Mouse (Mus musculus): ENCODE measurements around the gene Alyref2. TPM values are rescaled to one million over a fixed set of nuclear protein-coding genes. Genes with fewer than 3 reads are reported as not detected.

Gene Alyref2
- total and polyA plus RNA-seq, 2 experiments from 2014 or later = 10.4 to 20.5 TPM

DNA sequence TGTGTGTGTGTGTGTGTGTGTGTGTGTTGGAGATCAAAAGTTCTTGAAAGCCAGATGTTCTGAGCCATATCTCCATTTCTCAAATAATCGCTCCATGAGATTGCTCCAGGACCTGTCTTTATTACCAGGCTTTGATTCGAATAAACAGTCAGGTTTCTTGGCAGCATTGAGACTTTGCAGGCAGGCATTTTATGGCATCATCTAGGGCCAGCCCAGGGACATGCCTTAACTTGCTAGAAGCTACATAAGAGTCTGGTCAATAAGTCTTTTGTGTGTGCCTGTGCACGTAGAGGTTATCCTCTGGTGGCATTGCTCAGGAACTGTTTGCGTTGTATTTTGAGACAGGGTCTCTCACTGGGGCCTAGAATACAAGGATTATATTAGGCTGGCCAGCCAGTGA, 29.8 kb upstream of the Alyref2 start:
- no peak for TF ChIP-seq CTCF (IDR thresholded peaks at IDR 0.05; ENCODE audit: low read depth)
- Histone ChIP-seq H3K9me3 (ENCODE audit: low read length) (no peaks in the 10 kb centered on the region), H3K36me3 (ENCODE audit: insufficient read depth, low read length) (no peaks in the 10 kb centered on the region), H3K4me3 (ENCODE audit: low read length) (no peak overlapping the region), H3K4me2 (ENCODE audit: low read depth, low read length) (no peak overlapping the region), H3K27me3 (ENCODE audit: insufficient read depth, low read length) (no peaks in the 10 kb centered on the region), H3K4me1 (ENCODE audit: insufficient read depth, low read length) (no peaks in the 10 kb centered on the region), H3K27ac (no peak overlapping the region), H3K9ac (replicated peaks; ENCODE audit: low read length) (no peak overlapping the region)
- WGBS = 75% methylated on average over 4 of the region's 4 CpGs
- DNase-seq (ENCODE audit: low spot score) (no peak), ATAC-seq (no peak)

DNA sequence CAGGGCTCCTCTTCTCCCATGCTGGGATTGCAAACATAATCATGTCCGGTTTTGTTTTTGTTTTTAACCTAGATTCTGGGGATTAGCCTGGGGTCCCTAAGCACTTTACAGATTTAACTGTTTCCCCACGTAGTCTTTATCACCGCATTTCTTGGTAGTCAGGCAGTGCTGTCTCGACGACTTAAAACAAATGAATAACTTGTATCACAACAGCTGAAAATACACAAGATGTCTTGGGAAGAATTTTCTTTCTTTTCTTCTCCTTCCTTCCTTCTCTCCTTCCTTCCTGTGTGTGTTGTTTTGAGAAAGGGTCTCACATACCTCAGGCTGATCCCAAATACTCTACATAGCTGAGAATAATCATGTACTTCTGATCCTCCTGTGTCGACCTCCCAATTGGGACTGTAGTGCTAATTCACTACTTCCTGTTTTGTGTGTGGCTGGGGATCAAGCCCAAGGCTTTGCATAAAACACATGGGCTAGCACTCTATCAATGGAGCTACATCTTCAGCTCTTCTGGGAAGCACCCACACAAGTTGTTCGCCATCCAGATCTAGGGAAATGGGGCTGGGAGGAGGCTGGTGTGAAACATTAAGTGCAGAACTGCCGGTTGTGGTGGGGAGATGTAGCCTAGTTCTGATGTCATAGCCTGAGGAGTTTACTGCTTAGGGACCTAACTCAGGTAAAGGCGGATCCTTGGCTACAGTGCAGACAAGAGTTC, 29.2 kb upstream of the Alyref2 start:
- Histone ChIP-seq H3K4me2 (ENCODE audit: low read depth, low read length) (no peak overlapping the region), H3K4me3 (ENCODE audit: low read length) (no peak overlapping the region), H3K36me3 (ENCODE audit: insufficient read depth, low read length) (no peaks in the 10 kb centered on the region), H3K9ac (replicated peaks; ENCODE audit: low read length) (no peak overlapping the region), H3K27ac (no peak overlapping the region), H3K27me3 (ENCODE audit: insufficient read depth, low read length) (no peaks in the 10 kb centered on the region), H3K4me1 (ENCODE audit: insufficient read depth, low read length) (no peaks in the 10 kb centered on the region), H3K9me3 (ENCODE audit: low read length) (no peaks in the 10 kb centered on the region)
- 72% methylated on average over 9 of the region's 9 CpGs for WGBS
- no peak for DNase-seq (ENCODE audit: low spot score)
- ATAC-seq = no peak
- TF ChIP-seq CTCF (IDR thresholded peaks at IDR 0.05; ENCODE audit: low read depth) = no peak

DNA sequence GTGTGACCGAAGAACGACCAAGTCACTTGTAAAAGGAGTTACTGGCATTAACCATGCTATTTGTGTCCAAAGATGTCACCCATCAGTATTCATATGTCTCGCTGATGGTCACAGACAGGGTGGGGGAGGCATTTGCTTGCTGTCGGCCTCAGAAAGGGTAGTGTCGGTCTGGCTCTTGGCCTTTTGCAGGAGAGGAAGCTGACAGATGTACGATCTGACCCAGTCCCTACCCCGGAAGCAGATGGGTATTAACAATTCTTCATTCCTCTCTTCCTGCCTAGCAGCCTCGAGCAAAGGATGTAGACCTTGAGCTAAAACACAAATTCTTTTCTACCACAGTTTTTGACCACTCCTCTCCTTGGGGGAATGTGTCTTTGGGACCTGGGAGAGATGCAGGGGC, 26.2 kb upstream of the Alyref2 start:
- Histone ChIP-seq H3K4me2 (ENCODE audit: low read depth, low read length) (no peak overlapping the region), H3K27ac (no peak overlapping the region), H3K4me3 (ENCODE audit: low read length) (no peak overlapping the region), H3K4me1 (ENCODE audit: insufficient read depth, low read length) (no peaks in the 10 kb centered on the region), H3K9me3 (ENCODE audit: low read length) (no peaks in the 10 kb centered on the region), H3K27me3 (ENCODE audit: insufficient read depth, low read length) (no peaks in the 10 kb centered on the region), H3K9ac (replicated peaks; ENCODE audit: low read length) (no peak overlapping the region), H3K36me3 (ENCODE audit: insufficient read depth, low read length) (no peaks in the 10 kb centered on the region)
- DNase-seq (ENCODE audit: low spot score) (no peak), ATAC-seq (no peak)
- no peak for TF ChIP-seq CTCF (IDR thresholded peaks at IDR 0.05; ENCODE audit: low read depth)
- 72% methylated on average over 8 of the region's 8 CpGs for WGBS

DNA sequence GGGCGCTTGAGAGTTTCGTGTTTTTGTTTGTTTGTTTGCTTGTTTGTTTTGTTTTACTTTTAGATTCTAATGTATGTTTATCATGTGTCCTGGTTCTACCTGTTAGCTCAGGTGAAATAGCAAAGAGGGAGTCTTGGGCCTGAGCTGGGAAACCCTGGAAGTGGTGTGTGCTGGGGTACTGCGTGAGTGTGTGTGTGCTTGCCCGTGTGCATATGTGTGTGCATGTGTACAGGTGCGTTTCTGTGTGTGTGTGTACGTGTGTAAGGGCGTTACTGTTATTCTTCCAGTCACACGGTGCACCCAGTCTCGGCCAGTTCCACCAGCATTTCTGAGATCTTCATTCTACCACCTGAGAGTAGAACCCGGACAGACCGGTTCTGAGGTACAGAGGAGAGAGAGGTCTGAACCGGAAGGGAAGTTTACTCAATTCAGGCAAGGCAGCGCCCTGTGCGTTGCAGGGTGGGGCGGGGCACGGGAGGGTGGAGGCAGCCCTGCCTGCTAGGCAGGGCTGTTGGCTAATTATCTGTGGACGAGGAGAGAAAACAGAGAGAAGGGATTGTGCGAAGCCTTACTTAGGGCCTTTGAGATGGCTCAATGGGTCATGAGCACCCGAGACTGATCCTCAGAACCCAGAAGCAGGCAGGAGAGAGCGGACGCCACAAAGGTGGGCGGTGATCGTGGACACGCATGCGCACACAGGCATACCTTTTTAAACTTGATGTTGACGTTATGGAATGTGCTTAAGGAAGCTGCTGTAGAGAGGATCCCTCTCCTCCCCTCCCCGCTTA, 25.3 kb upstream of the Alyref2 start:
- 64% methylated on average over 27 of the region's 27 CpGs for WGBS
- Histone ChIP-seq H3K4me2 (ENCODE audit: low read depth, low read length) (peak overlapping the region; percentile 44; the same call in 1 of the 2 replicates), H3K9ac (replicated peaks; ENCODE audit: low read length) (0 out of 2 replicates have a peak overlapping the region, but pooled peaks have one; percentile 21), H3K36me3 (ENCODE audit: insufficient read depth, low read length) (no peaks in the 10 kb centered on the region), H3K9me3 (ENCODE audit: low read length) (peaks cover 2% of the 10 kb centered on the region), H3K4me3 (ENCODE audit: low read length) (peak overlapping the region; percentile 18), H3K4me1 (ENCODE audit: insufficient read depth, low read length) (no peaks in the 10 kb centered on the region), H3K27ac (no peak overlapping the region; the same call in 1 of the 2 replicates), H3K27me3 (ENCODE audit: insufficient read depth, low read length) (no peaks in the 10 kb centered on the region)
- ATAC-seq (0 out of 2 replicates have a peak, but pooled peaks have one; percentile 49), DNase-seq (ENCODE audit: low spot score) (peak; percentile 27)
- TF ChIP-seq CTCF (IDR thresholded peaks at IDR 0.05; ENCODE audit: low read depth) = no peak

DNA sequence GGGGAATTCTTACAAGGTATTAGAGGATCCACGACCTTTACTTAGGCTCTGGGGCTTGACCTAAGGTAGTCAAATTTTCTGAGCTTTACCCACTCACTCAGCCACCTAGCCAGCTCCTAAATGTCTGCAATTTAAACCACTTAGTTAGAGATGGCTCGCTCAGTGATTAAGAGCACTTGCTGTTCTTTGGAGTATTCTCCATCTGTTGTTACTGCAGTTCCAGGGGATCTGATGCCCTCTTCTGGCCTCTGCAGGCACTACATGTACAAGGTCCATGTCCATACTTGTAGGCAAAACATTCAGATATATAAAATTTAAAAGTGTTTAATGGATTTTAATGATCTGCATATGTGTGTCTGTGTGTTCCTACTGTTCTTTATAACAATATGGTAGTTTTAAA, 24.3 kb upstream of the Alyref2 start:
- no peak overlapping the region for H3K4me3 ChIP-seq (ENCODE audit: low read length)
- no peak overlapping the region for H3K27ac ChIP-seq
- peak; percentile 80 for ATAC-seq

DNA sequence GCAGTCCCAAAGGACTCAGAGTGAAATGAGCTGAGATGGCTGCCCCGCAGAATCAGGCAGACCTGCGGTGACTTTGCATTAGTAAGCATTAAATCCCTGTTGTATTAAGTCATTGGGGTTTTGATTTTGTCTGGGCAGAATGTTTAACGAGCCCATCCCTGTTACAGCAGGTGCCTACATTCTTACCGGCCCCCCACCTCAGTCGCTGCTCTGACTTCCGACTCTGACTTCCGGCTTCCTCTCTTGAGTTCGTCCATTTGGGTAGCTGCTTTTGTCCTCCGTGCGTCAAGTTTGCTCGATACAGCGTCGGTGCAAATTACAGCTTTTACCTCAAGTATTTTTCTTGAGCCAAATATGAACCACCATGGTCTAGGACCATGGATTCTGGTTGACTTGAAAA, 9.0 kb upstream of the Alyref2 start:
- ATAC-seq = no peak
- Histone ChIP-seq H3K27me3 (ENCODE audit: insufficient read depth, low read length) (no peaks in the 10 kb centered on the region), H3K9me3 (ENCODE audit: low read length) (no peaks in the 10 kb centered on the region), H3K36me3 (ENCODE audit: insufficient read depth, low read length) (no peaks in the 10 kb centered on the region), H3K4me2 (ENCODE audit: low read depth, low read length) (no peak overlapping the region), H3K9ac (replicated peaks; ENCODE audit: low read length) (no peak overlapping the region), H3K27ac (no peak overlapping the region), H3K4me1 (ENCODE audit: insufficient read depth, low read length) (no peaks in the 10 kb centered on the region), H3K4me3 (ENCODE audit: low read length) (no peak overlapping the region)
- 88% methylated on average over 13 of the region's 13 CpGs for WGBS
- DNase-seq (ENCODE audit: low spot score) = no peak
- no peak for TF ChIP-seq CTCF (IDR thresholded peaks at IDR 0.05; ENCODE audit: low read depth)

More for the DNA sequence above, 24.3 kb upstream of the Alyref2 start:
- 43% methylated on average over 2 of the region's 2 CpGs for WGBS
- H3K9me3 ChIP-seq (ENCODE audit: low read length) = peaks cover 4% of the 10 kb centered on the region
- H3K9ac ChIP-seq (replicated peaks; ENCODE audit: low read length) = no peak overlapping the region
- no peak overlapping the region for H3K4me2 ChIP-seq (ENCODE audit: low read depth, low read length)
- DNase-seq (ENCODE audit: low spot score) = peak; percentile 71
- no peaks in the 10 kb centered on the region for H3K27me3 ChIP-seq (ENCODE audit: insufficient read depth, low read length)
- TF ChIP-seq CTCF (IDR thresholded peaks at IDR 0.05; ENCODE audit: low read depth) = peak; percentile 80
- H3K36me3 ChIP-seq (ENCODE audit: insufficient read depth, low read length) = no peaks in the 10 kb centered on the region
- H3K4me1 ChIP-seq (ENCODE audit: insufficient read depth, low read length) = no peaks in the 10 kb centered on the region

Measured in hindbrain, postnatal 0 days (tissue).